Mouse (Mus musculus): ENCODE measurements around the gene Slc25a31. TPM values are rescaled to one million over a fixed set of nuclear protein-coding genes. Genes with fewer than 3 reads are reported as not detected.

Slc25a31 gene
- polyA plus RNA-seq, 1 experiment, result 0.10 TPM

DNA sequence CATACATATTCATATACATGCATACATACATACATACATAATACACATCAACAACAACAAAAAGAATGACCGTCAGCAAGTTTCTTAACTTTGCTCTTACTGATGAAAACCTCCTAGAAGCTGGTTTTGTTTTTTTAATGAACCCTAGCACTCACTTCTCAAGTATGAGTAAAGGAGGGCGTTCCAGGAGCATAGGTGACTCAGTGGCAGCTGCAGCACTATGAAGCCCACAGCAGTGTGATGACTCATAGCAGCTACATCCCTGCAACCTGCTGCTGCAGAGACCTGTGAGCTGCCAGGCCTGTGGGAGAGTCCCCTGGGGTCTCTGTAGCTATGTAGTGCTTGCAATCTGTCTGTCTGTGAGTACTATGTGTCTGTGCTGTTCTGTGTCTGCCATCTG lies 52.7 kb downstream of the Slc25a31 start:
- Histone ChIP-seq H3K27ac (ENCODE audit: insufficient read depth, low read length) (no peak overlapping the region), H3K4me1 (ENCODE audit: control insufficient read depth, insufficient read depth, low read length) (no peaks in the 10 kb centered on the region), H3K4me3 (ENCODE audit: insufficient read depth, low read length) (no peak overlapping the region)
- no peak for TF ChIP-seq POLR2A (IDR thresholded peaks at IDR 0.05; ENCODE audit: extremely low read depth, insufficient read depth, low read length)
- TF ChIP-seq CTCF (IDR thresholded peaks at IDR 0.05; ENCODE audit: extremely low read depth, insufficient read depth, low read length), result no peak

Other genes starting within 250 kb of the Slc25a31 start
- gene Intu, start 177.6 kb upstream of the Slc25a31 start, polyA plus RNA-seq (2012; rRNA removed), result 7.7 TPM in 2 replicates
- 41.4 and 44.4 TPM in 2 replicates for gene Hspa4l, start 35.6 kb downstream of the Slc25a31 start, polyA plus RNA-seq (2012; rRNA removed)
- gene Plk4, start 91.2 kb downstream of the Slc25a31 start, polyA plus RNA-seq (2012; rRNA removed), result 2.9 and 3.3 TPM in 2 replicates
- gene Mfsd8, start 138.0 kb downstream of the Slc25a31 start, polyA plus RNA-seq (2012; rRNA removed), result 10.1 and 12.4 TPM in 2 replicates
- 19.4 and 20.2 TPM in 2 replicates for gene Abhd18, start 138.1 kb downstream of the Slc25a31 start, polyA plus RNA-seq (2012; rRNA removed)
- gene 1700034I23Rik, start 193.7 kb downstream of the Slc25a31 start, polyA plus RNA-seq (2012; rRNA removed), result 0.06 and 0.11 TPM in 2 replicates
- gene Larp1b, start 241.0 kb downstream of the Slc25a31 start, polyA plus RNA-seq (2012; rRNA removed), result 21.8 and 23.0 TPM in 2 replicates

Measured in cortical plate, adult 2 months (tissue).